Mouse (Mus musculus) CH12.LX (cell line): ENCODE results near the gene Ap1ar. TPM values are rescaled to one million over a fixed set of nuclear protein-coding genes. Genes with fewer than 3 reads are reported as not detected.
A peak's percentile ranks its signal among the peaks of the same experiment; 100 is the strongest.

Source experiments
- DNase-seq: peaks from one replicate; pipeline ENCODE4 v3.0.0-alpha.2; 2013; ENCODE audit errors: extremely low read depth
- H3K27ac ChIP-seq: 2 replicates; pipeline ENCODE4 v1.5.1; 2012; ENCODE audit warnings: low read depth, mild to moderate bottlenecking, control low read depth, moderate library complexity; ENCODE audit not compliant: insufficient read depth
- H3K27me3 ChIP-seq: replicated peaks from 2 replicates; pipeline ENCODE3; 2012; ENCODE audit warnings: inconsistent platforms
- H3K36me3 ChIP-seq, 2 experiments: replicated peaks in 1 of 2; 2 replicates each; pipeline versions ENCODE3 to v1.6.1; 2012; ENCODE audit warnings: inconsistent platforms in 1 of 2, low read length in 1 of 2, mild to moderate bottlenecking in 1 of 2, mixed read lengths in 1 of 2, moderate library complexity in 1 of 2; ENCODE audit not compliant: control insufficient read depth in 1 of 2, insufficient read depth in 1 of 2
- H3K4me1 ChIP-seq, 2 experiments: 2 replicates each; pipeline ENCODE4 v1.6.1; 2012; ENCODE audit warnings: inconsistent platforms in 1 of 2, moderate library complexity in 1 of 2; ENCODE audit not compliant: insufficient read depth in 2 of 2, control insufficient read depth in 1 of 2
- H3K4me2 ChIP-seq: 2 replicates; pipeline ENCODE4 v1.6.1; 2012; ENCODE audit warnings: low read depth, mild to moderate bottlenecking, control low read depth; ENCODE audit not compliant: poor library complexity, insufficient read depth, severe bottlenecking
- H3K4me3 ChIP-seq, 3 experiments: fragments of 150-350 bp in 1 of 3; sonication (generic) in 1 of 3; replicated peaks in 1 of 3; 2 replicates each; pipeline versions ENCODE3 to v1.5.1; 2011 to 2012; ENCODE audit warnings: low read depth in 2 of 3, low read length in 2 of 3, mild to moderate bottlenecking in 2 of 3, moderate library complexity in 2 of 3, control low read depth in 1 of 3, improper control_type of control experiment in 1 of 3, inconsistent platforms in 1 of 3, mixed read lengths in 1 of 3; ENCODE audit not compliant: poor library complexity in 1 of 3
- H3K79me2 ChIP-seq: replicated peaks from 2 replicates; pipeline ENCODE4 v1.6.1; 2012; ENCODE audit warnings: mild to moderate bottlenecking, moderate library complexity; ENCODE audit not compliant: control insufficient read depth, poor library complexity, insufficient read depth, severe bottlenecking; ENCODE audit errors: extremely low read depth
- H3K9ac ChIP-seq: 2 replicates; pipeline ENCODE4 v1.6.1; 2012; ENCODE audit warnings: low read depth, mild to moderate bottlenecking, control low read depth, moderate library complexity; ENCODE audit not compliant: insufficient read depth
- H3K9me3 ChIP-seq: replicated peaks from 2 replicates; pipeline ENCODE3; 2012; ENCODE audit warnings: low read length, inconsistent platforms, mixed read lengths
- CTCF ChIP-seq, 2 experiments: IDR thresholded peaks in 1 of 2; conservative IDR thresholded peaks in 1 of 2; 2 replicates each; pipeline ENCODE4 v1.5.1; 2011 to 2012; ENCODE audit warnings: low read depth in 2 of 2, low read length in 2 of 2, improper control_type of control experiment in 1 of 2, inconsistent platforms in 1 of 2, mild to moderate bottlenecking in 1 of 2, moderate library complexity in 1 of 2
- ELF1 ChIP-seq: IDR thresholded peaks from 2 replicates; pipeline ENCODE4 v1.6.1; 2014; ENCODE audit warnings: low read depth, mild to moderate bottlenecking, inconsistent platforms, low read length, improper control_type of control experiment
- HCFC1 ChIP-seq: IDR thresholded peaks from 2 replicates; pipeline ENCODE4 v1.6.1; 2012; ENCODE audit warnings: low read depth, mild to moderate bottlenecking, inconsistent platforms, low read length, improper control_type of control experiment
- KAT2A ChIP-seq: IDR thresholded peaks from 2 replicates; pipeline ENCODE4 v1.6.1; 2012; ENCODE audit warnings: low read length, improper control_type of control experiment, inconsistent platforms; ENCODE audit not compliant: insufficient replicate concordance
- MAX ChIP-seq: IDR thresholded peaks from 2 replicates; pipeline ENCODE4 v1.6.1; 2011; ENCODE audit warnings: low read length, improper control_type of control experiment
- NELFE ChIP-seq: IDR thresholded peaks from 2 replicates; pipeline ENCODE4 v1.6.1; 2011; ENCODE audit warnings: low read depth, low read length, improper control_type of control experiment
- POLR2A ChIP-seq: IDR thresholded peaks from 2 replicates; pipeline ENCODE4 v1.6.1; 2011; ENCODE audit warnings: low read depth, mild to moderate bottlenecking, improper control_type of control experiment, low read length
- POLR2AphosphoS2 ChIP-seq: IDR thresholded peaks from 2 replicates; pipeline ENCODE4 v1.6.1; 2011; ENCODE audit warnings: low read depth, low read length, improper control_type of control experiment
- RAD21 ChIP-seq: IDR thresholded peaks from 2 replicates; pipeline ENCODE4 v1.6.1; 2011; ENCODE audit warnings: low read depth, mild to moderate bottlenecking, low read length, improper control_type of control experiment, moderate library complexity
- SMC3 ChIP-seq: IDR thresholded peaks from 2 replicates; pipeline ENCODE4 v1.6.1; 2011; ENCODE audit warnings: low read depth, low read length, improper control_type of control experiment
- TBP ChIP-seq: conservative IDR thresholded peaks from 2 replicates; pipeline ENCODE4 v1.6.1; 2011; ENCODE audit warnings: low read depth, low read length, improper control_type of control experiment
- TCF12 ChIP-seq: IDR thresholded peaks from 2 replicates; pipeline ENCODE4 v1.6.1; 2014; ENCODE audit warnings: low read depth, mild to moderate bottlenecking, inconsistent platforms, low read length, improper control_type of control experiment
- ZKSCAN1 ChIP-seq: IDR thresholded peaks from 2 replicates; pipeline ENCODE4 v1.6.1; 2012; ENCODE audit warnings: low read depth, inconsistent platforms, low read length, improper control_type of control experiment, borderline replicate concordance
- ZNF384 ChIP-seq: IDR thresholded peaks from 2 replicates; pipeline ENCODE4 v1.6.1; 2012; ENCODE audit warnings: low read depth, low read length, improper control_type of control experiment, inconsistent platforms
- dilution Hi-C: fragments of 300-500 bp; cut with MboI; formaldehyde crosslinking; loops from 2 replicates; pipeline ENCODE4 v1.14.3; 2020; ENCODE audit warnings: low sequenced_read_pairs; ENCODE audit not compliant: extremely low pct_unique_long_range_greater_than_20kb, extremely low pct_ligation_motif_present
- in situ Hi-C: fragments of 300-500 bp; cut with MboI; formaldehyde crosslinking; loops from 3 replicates; pipeline ENCODE4 v1.14.3; 2019; ENCODE audit warnings: low sequenced_read_pairs, low pct_ligation_motif_present, low pct_unique_long_range_greater_than_20kb, mixed read lengths
- polyA plus RNA-seq: library from polyadenylated mRNA; unstranded; fragments of >175 nt; gene quantifications from 2 replicates; pipeline ENCODE4 v1.2.1, GENCODE M21; 2012; ENCODE audit warnings: low read depth; ENCODE audit not compliant: insufficient read length
- total RNA-seq, 2 experiments: library from RNA; depleted of rRNA; stranded (reverse); fragments of 300-350 nt in 1 of 2; fragments of >200 nt in 1 of 2; gene quantifications; 2 replicates each; pipeline ENCODE4 v1.2.3; 2012 to 2014

The Ap1ar gene
- total and polyA plus RNA-seq, 3 experiments = 45.8 to 64.4 (median 51.2) TPM

DNA sequence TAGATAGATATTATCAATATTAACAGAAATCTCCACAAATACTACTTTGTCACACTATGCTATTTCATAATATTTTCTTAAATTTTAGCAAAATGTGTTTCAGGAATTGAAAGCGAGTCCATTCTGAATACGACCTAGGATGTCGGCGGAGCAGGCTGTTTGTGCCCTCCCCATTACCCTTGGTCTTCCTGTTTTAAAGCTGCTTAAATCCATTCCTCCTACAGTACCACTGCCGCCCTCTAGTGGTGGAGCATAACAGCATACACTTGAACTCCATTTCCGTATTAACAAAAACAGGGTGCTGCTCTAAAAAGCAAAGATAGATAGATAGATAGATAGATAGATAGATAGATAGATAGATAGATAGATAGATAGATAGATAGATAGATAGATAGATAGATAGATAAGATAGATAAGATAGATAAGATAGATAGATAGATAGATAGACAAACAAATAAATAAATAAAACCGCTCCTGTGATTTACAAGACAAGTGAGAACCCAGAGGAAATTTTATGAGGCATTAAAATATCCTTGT is 74.2 kb downstream of the Ap1ar start:
- Histone ChIP-seq H3K9me3 (no peaks in the 10 kb centered on the region), H3K36me3 (no peaks in the 10 kb centered on the region), H3K4me1 (peaks cover 0 to 9% of the 10 kb centered on the region in 2 experiments; a peak in 2 of 4 replicates), H3K79me2 (no peaks in the 10 kb centered on the region), H3K4me3 (peak overlapping the region in 1 of 3 experiments; percentile 28), H3K27ac (no peak overlapping the region), H3K27me3 (no peaks in the 10 kb centered on the region), H3K9ac (peak overlapping the region; percentile 51; the same call in 1 of the 2 replicates), H3K4me2 (peak overlapping the region; percentile 23; the same call in 1 of the 2 replicates)
- peak; percentile 96 for DNase-seq
- peak; percentile 66 for TF ChIP-seq SMC3
- TF ChIP-seq CTCF (conservative IDR thresholded peaks at IDR 0.05 in 1 of 2, IDR thresholded peaks at IDR 0.05 in 1 of 2; ENCODE audit: low read depth in 2 of 2, low read length in 2 of 2) = peak; percentile 71 to 88
- TF ChIP-seq ZNF384 = no peak
- 0 out of 2 replicates have a peak, but pooled peaks have one; percentile 55 for TF ChIP-seq TBP
- TF ChIP-seq POLR2A = peak; percentile 48; the same call in 1 of the 2 replicates
- peak; percentile 68 for TF ChIP-seq RAD21
- no peak for TF ChIP-seq TCF12
- peak; percentile 82 for TF ChIP-seq ELF1
- TF ChIP-seq ZKSCAN1 = no peak
- dilution Hi-C loops (no loop called here), in situ Hi-C loops (loop anchor here (25.0 kb wide), 1 partner anchor 174 kb away; no protein-coding TSS in a partner anchor)

GRCm38 (mm10) chr3:127762403-127762802 is 74.9 kb downstream of the Ap1ar start:
- no peak for DNase-seq
- Histone ChIP-seq H3K4me3 (no peak overlapping the region), H3K79me2 (no peaks in the 10 kb centered on the region), H3K9ac (0 out of 2 replicates have a peak overlapping the region, but pooled peaks have one; percentile 51), H3K27ac (no peak overlapping the region), H3K27me3 (no peaks in the 10 kb centered on the region), H3K4me2 (no peak overlapping the region), H3K4me1 (peaks cover 0 to 9% of the 10 kb centered on the region in 2 experiments; a peak in 2 of 4 replicates), H3K36me3 (no peaks in the 10 kb centered on the region), H3K9me3 (no peaks in the 10 kb centered on the region)
- dilution Hi-C loops = no loop called here
- TF ChIP-seq NELFE (no peak), KAT2A (no peak), ELF1 (no peak), HCFC1 (no peak), POLR2AphosphoS2 (no peak), MAX (no peak), POLR2A (no peak)
- in situ Hi-C loops = loop anchor here (25.0 kb wide), 1 partner anchor 175 kb away; no protein-coding TSS in a partner anchor
